11 mouse cellular contexts compared by ENCODE assay signal in the genomic region with DNA sequence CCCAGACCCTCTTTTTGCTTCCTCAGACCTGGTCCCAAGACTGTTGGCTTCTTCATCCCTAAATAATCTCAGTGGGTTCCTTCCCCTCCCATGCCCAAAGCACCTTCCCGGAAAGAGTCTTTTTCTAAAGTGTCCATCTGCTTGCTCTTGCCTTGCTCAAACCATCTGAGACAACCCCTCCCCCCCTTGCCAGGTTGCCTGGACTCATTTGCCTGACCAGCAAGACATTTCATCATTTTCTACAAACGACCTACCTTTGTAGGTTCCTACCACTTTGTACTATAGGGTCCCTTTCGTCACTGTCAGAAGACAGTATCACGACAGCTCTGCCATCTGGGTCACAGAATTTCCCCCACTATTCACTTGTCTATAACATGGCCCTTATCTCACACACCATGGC. TPM values are rescaled to one million over a fixed set of nuclear protein-coding genes. Genes with fewer than 3 reads are reported as not detected.
DNase-seq lines count a peak whose midpoint lies in the region; ATAC-seq and TF ChIP-seq lines count a peak whose summit lies in the region.
"Had no signal": no experiment of that assay in that cellular context is flagged by ENCODE, and none has a peak within 500 bp of the region (broad histone marks: within the 10 kb centered on the region; RNA-seq: fewer than 3 reads in every experiment).

No protein-coding gene starts in this region.

- no peaks in the 10 kb centered on the region for H3K9me3 ChIP-seq in forebrain, embryonic 10.5 days
- H3K9me3 ChIP-seq in forebrain, embryonic 16.5 days (ENCODE audit: control insufficient read depth, low read length): no peaks in the 10 kb centered on the region
- no peaks in the 10 kb centered on the region for H3K9me3 ChIP-seq in embryonic facial prominence, embryonic 15.5 days (replicated peaks)
- no peaks in the 10 kb centered on the region for H3K9me3 ChIP-seq in liver, embryonic 16.5 days (replicated peaks; ENCODE audit: control insufficient read depth, low read length)

- H3K4me1 ChIP-seq in forebrain, embryonic 10.5 days: peaks cover 58% of the 10 kb centered on the region
- peaks cover 40% of the 10 kb centered on the region for H3K4me1 ChIP-seq in forebrain, embryonic 16.5 days (replicated peaks; ENCODE audit: control insufficient read depth, insufficient read depth, low read length)
- peaks cover 50% of the 10 kb centered on the region for H3K4me1 ChIP-seq in embryonic facial prominence, embryonic 15.5 days
- peaks cover 72% of the 10 kb centered on the region for H3K4me1 ChIP-seq in liver, embryonic 16.5 days (ENCODE audit: control insufficient read depth, low read depth, low read length)

- no peak overlapping the region for H3K9ac ChIP-seq in forebrain, embryonic 16.5 days (replicated peaks; ENCODE audit: low read depth, low read length)
- no peak overlapping the region for H3K9ac ChIP-seq in embryonic facial prominence, embryonic 15.5 days
- H3K9ac ChIP-seq in liver, embryonic 16.5 days (ENCODE audit: low read depth, low read length): peak overlapping the region; percentile 80

- no peak overlapping the region for H3K4me2 ChIP-seq in forebrain, embryonic 16.5 days (ENCODE audit: low read length)
- H3K4me2 ChIP-seq in embryonic facial prominence, embryonic 15.5 days (replicated peaks): no peak overlapping the region
- H3K4me2 ChIP-seq in liver, embryonic 16.5 days (ENCODE audit: low read depth, low read length): no peak overlapping the region

- 84% methylated on average over 4 of the region's 4 CpGs for WGBS in forebrain, embryonic 10.5 days
- 75% methylated on average over 4 of the region's 4 CpGs for WGBS in forebrain, embryonic 16.5 days
- 81% methylated on average over 4 of the region's 4 CpGs for WGBS in embryonic facial prominence, embryonic 15.5 days
- 50% methylated on average over 4 of the region's 4 CpGs for WGBS in liver, embryonic 16.5 days (ENCODE audit: insufficient replicate concordance)

- H3K27ac ChIP-seq in forebrain, embryonic 10.5 days: peak overlapping the region; percentile 89
- no peak overlapping the region for H3K27ac ChIP-seq in forebrain, embryonic 16.5 days (ENCODE audit: low read length)
- peak overlapping the region; percentile 75 for H3K27ac ChIP-seq in layer of hippocampus, adult 2 months
- H3K27ac ChIP-seq in embryonic facial prominence, embryonic 15.5 days (replicated peaks): peak overlapping the region; percentile 83; the same call in 1 of the 2 replicates
- H3K27ac ChIP-seq in liver, embryonic 16.5 days (ENCODE audit: low read length): peak overlapping the region; percentile 60

- H3K36me3 ChIP-seq in forebrain, embryonic 10.5 days (replicated peaks): peaks cover 19% of the 10 kb centered on the region
- no peaks in the 10 kb centered on the region for H3K36me3 ChIP-seq in forebrain, embryonic 16.5 days (ENCODE audit: control insufficient read depth, insufficient read depth)
- H3K36me3 ChIP-seq in embryonic facial prominence, embryonic 15.5 days: no peaks in the 10 kb centered on the region
- peaks cover 20% of the 10 kb centered on the region for H3K36me3 ChIP-seq in liver, embryonic 16.5 days (ENCODE audit: control insufficient read depth, insufficient read depth)

- TF ChIP-seq CTCF in layer of hippocampus, adult 2 months (conservative IDR thresholded peaks at IDR 0.05): no peak

- H3K27me3 ChIP-seq in forebrain, embryonic 10.5 days (ENCODE audit: poor library complexity, severe bottlenecking): no peaks in the 10 kb centered on the region
- no peaks in the 10 kb centered on the region for H3K27me3 ChIP-seq in forebrain, embryonic 16.5 days (replicated peaks; ENCODE audit: control insufficient read depth, insufficient read depth, low read length)
- no peaks in the 10 kb centered on the region for H3K27me3 ChIP-seq in embryonic facial prominence, embryonic 15.5 days
- H3K27me3 ChIP-seq in liver, embryonic 16.5 days (ENCODE audit: control insufficient read depth, insufficient read depth, low read depth, low read length): no peaks in the 10 kb centered on the region

- H3K4me3 ChIP-seq in forebrain, embryonic 10.5 days: no peak overlapping the region
- H3K4me3 ChIP-seq in forebrain, embryonic 16.5 days (replicated peaks; ENCODE audit: low read length): no peak overlapping the region
- no peak overlapping the region for H3K4me3 ChIP-seq in layer of hippocampus, adult 2 months
- H3K4me3 ChIP-seq in embryonic facial prominence, embryonic 15.5 days (replicated peaks): no peak overlapping the region
- H3K4me3 ChIP-seq in liver, embryonic 16.5 days (ENCODE audit: low read depth, low read length): no peak overlapping the region

- ATAC-seq in forebrain, embryonic 16.5 days: no peak
- no peak for ATAC-seq in embryonic facial prominence, embryonic 15.5 days (ENCODE audit: insufficient number of reproducible peaks, low FRiP score, low TSS enrichment, low read depth)
- ATAC-seq in liver, embryonic 16.5 days (ENCODE audit: low read depth): no peak
- no peak for ATAC-seq in frontal cortex, adult (ENCODE audit: low TSS enrichment)

- DNase-seq in forebrain, embryonic 10.5 days (ENCODE audit: extremely low spot score, low spot score): no peak
- no peak for DNase-seq in layer of hippocampus, adult 2 months (ENCODE audit: low spot score in 2 of 2)
- DNase-seq in layer of hippocampus, adult 11-12 months (ENCODE audit: low spot score): no peak
- DNase-seq in retina, embryonic 14.5 days (ENCODE audit: low spot score): no peak

RNA-seq across cellular contexts. Expression of gene Btg2, which starts 1.5 kb away (rescaled TPM):
- polyA plus RNA-seq in forebrain, embryonic 10.5 days (2016; fragmentation: Nextera tagmentation; extraction: Ambion mirVana): 64.6 and 68.6 TPM in 2 replicates
- 56.0 and 66.4 TPM in 2 replicates for polyA plus RNA-seq in forebrain, embryonic 16.5 days (2015; fragmentation: Nextera tagmentation; extraction: Ambion mirVana)
- 10 to 100 TPM; 17.2 to 22.0 TPM for total RNA-seq in layer of hippocampus, adult 2 months (2021)
- polyA plus RNA-seq in embryonic facial prominence, embryonic 15.5 days (2015; fragmentation: Nextera tagmentation; extraction: Ambion mirVana): 39.9 and 41.3 TPM in 2 replicates
- polyA plus RNA-seq in liver, embryonic 16.5 days (2015; fragmentation: Nextera tagmentation; extraction: Ambion mirVana): 107 and 109 TPM in 2 replicates

RNA-seq across cellular contexts. Expression of gene Chit1, which starts 30.6 kb away (rescaled TPM):
- polyA plus RNA-seq in forebrain, embryonic 10.5 days (2016; fragmentation: Nextera tagmentation; extraction: Ambion mirVana): not detected in 2 replicates
- 0.14 TPM in 1 of 2 replicates, not detected in the other for polyA plus RNA-seq in forebrain, embryonic 16.5 days (2015; fragmentation: Nextera tagmentation; extraction: Ambion mirVana)
- total RNA-seq in layer of hippocampus, adult 2 months (2021): under 1 TPM in 1 of 2 experiments, not detected in 1; 0.20 TPM
- 0.61 and 0.67 TPM in 2 replicates for polyA plus RNA-seq in embryonic facial prominence, embryonic 15.5 days (2015; fragmentation: Nextera tagmentation; extraction: Ambion mirVana)
- polyA plus RNA-seq in liver, embryonic 16.5 days (2015; fragmentation: Nextera tagmentation; extraction: Ambion mirVana): 0.19 and 0.20 TPM in 2 replicates
- total RNA-seq: gastrocnemius, postnatal 36 days; left cerebral cortex, adult 18-20 months had no signal

RNA-seq across cellular contexts. Expression of gene Fmod, which starts 43.4 kb away (rescaled TPM):
- polyA plus RNA-seq in forebrain, embryonic 10.5 days (2016; fragmentation: Nextera tagmentation; extraction: Ambion mirVana): 1.3 TPM in 2 replicates
- 7.8 and 12.6 TPM in 2 replicates for polyA plus RNA-seq in forebrain, embryonic 16.5 days (2015; fragmentation: Nextera tagmentation; extraction: Ambion mirVana)
- 1 to 10 TPM; 6.0 to 7.4 TPM for total RNA-seq in layer of hippocampus, adult 2 months (2021)
- polyA plus RNA-seq in embryonic facial prominence, embryonic 15.5 days (2015; fragmentation: Nextera tagmentation; extraction: Ambion mirVana): 22.2 and 30.8 TPM in 2 replicates
- polyA plus RNA-seq in liver, embryonic 16.5 days (2015; fragmentation: Nextera tagmentation; extraction: Ambion mirVana): 2.2 and 3.3 TPM in 2 replicates
- total RNA-seq: common myeloid progenitor, adult 5-6 weeks had no signal
